Mouse (Mus musculus): ENCODE results near the gene Gm38119.
"Not testable (repeated sequence)": the region's sequence is repeated elsewhere in the genome, so short reads cannot be mapped to it uniquely, and the experiment has no call there.

Gm38119 gene

GRCm38 (mm10) chr3:92738996-92739395, at the start of gene Gm38119:
Gene Gm38119, minus strand, starts transcription at chr3:92739096.
- no peak for DNase-seq (ENCODE audit: low spot score in 2 of 2)

GRCm38 (mm10) chr3:92778799-92779198, 39.9 kb upstream of the Gm38119 start, which contains the start of gene Lce1i:
Gene Lce1i, minus strand, starts transcription at chr3:92778899.
- DNase-seq (ENCODE audit: low spot score in 2 of 2) = no peak

- DNase-seq (ENCODE audit: low spot score in 2 of 2) = no peak
Observed at GRCm38 (mm10) chr3:92771573-92771972, 32.7 kb upstream of the Gm38119 start.

GRCm38 (mm10) chr3:92764965-92765364, 26.1 kb upstream of the Gm38119 start, which contains the start of gene Lce1h:
Gene Lce1h, minus strand, starts transcription at chr3:92765065.
- no peak for DNase-seq (ENCODE audit: low spot score in 2 of 2)

GRCm38 (mm10) chr3:92753197-92753596, 14.3 kb upstream of the Gm38119 start:
- no peak for DNase-seq (ENCODE audit: low spot score in 2 of 2)

GRCm38 (mm10) chr3:92752238-92752637, 13.3 kb upstream of the Gm38119 start, which contains the start of gene Lce1g:
Gene Lce1g, minus strand, starts transcription at chr3:92752338.
- DNase-seq (ENCODE audit: low spot score in 2 of 2) = no peak

- no peak for DNase-seq (ENCODE audit: low spot score in 2 of 2)
Observed at GRCm38 (mm10) chr3:92722631-92723030, 16.3 kb downstream of the Gm38119 start.

- no peak for DNase-seq (ENCODE audit: low spot score in 2 of 2)
Observed at GRCm38 (mm10) chr3:92720250-92720649, 18.6 kb downstream of the Gm38119 start, which contains the start of gene Lce1f. Gene Lce1f, minus strand, starts transcription at chr3:92720350.

- no peak for DNase-seq (ENCODE audit: low spot score in 2 of 2)
Observed at GRCm38 (mm10) chr3:92715122-92715521, 23.8 kb downstream of the Gm38119 start.

- DNase-seq (ENCODE audit: low spot score in 2 of 2) = no peak
Observed at GRCm38 (mm10) chr3:92708974-92709373, 29.9 kb downstream of the Gm38119 start, which contains the start of gene Lce1e. Gene Lce1e, minus strand, starts transcription at chr3:92709074.

- no peak for DNase-seq (ENCODE audit: low spot score in 2 of 2)
Observed at GRCm38 (mm10) chr3:92694613-92695012, 44.3 kb downstream of the Gm38119 start.

GRCm38 (mm10) chr3:92691688-92692087, 47.2 kb downstream of the Gm38119 start:
- no peak for DNase-seq (ENCODE audit: low spot score in 2 of 2)

- not testable (repeated sequence) for DNase-seq (ENCODE audit: low spot score in 2 of 2)
Observed at GRCm38 (mm10) chr3:92689154-92689553, 49.7 kb downstream of the Gm38119 start.

Measured in right cerebral cortex, postnatal 36 days (tissue).